Mouse (Mus musculus): Measurements from ENCODE around the gene Ropn1. TPM values are rescaled to one million over a fixed set of nuclear protein-coding genes. Genes with fewer than 3 reads are reported as not detected.

Ropn1 gene
- polyA plus RNA-seq, 1 experiment from 2014 or later: not detected

Other genes starting within 250 kb of the Ropn1 start
- gene Kalrn, start 76.4 kb upstream of the Ropn1 start, polyA plus RNA-seq (2015; fragmentation: Nextera tagmentation; extraction: Ambion mirVana): 12.7 and 15.0 TPM in 2 replicates
- gene Ccdc14, start 40.7 kb downstream of the Ropn1 start, polyA plus RNA-seq (2015; fragmentation: Nextera tagmentation; extraction: Ambion mirVana): 2.7 and 3.3 TPM in 2 replicates
- 4.9 and 5.5 TPM in 2 replicates for gene Mylk, start 95.3 kb downstream of the Ropn1 start, polyA plus RNA-seq (2015; fragmentation: Nextera tagmentation; extraction: Ambion mirVana)